Mouse (Mus musculus): Measurements from ENCODE around the gene Slc4a1. TPM values are rescaled to one million over a fixed set of nuclear protein-coding genes. Genes with fewer than 3 reads are reported as not detected.

The Slc4a1 gene
- polyA plus RNA-seq (2012; rRNA removed; ENCODE audit: low replicate concordance): 0.08 and 0.10 TPM in 2 replicates

DNA sequence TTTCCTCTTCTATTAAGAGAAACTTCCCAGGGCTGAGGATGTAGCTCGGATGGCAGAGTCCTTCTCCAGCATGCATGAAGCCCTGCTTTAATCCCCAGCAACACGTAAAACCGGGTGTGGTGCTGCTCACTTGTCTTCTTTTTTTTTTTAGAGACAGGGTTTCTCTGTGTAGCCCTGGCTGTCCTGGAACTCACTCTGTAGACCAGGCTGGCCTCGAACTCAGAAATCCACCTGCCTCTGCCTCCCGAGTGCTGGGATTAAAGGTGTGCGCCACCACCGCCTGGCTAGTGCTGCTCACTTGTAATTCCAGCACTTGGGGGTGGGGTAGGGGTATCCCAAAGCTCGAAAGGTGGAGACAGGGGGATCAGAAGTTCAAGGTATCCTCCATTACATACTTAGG, at the start of gene Slc4a1:
Gene Slc4a1, minus strand, starts transcription at position 101 of the 400 bp plus-strand sequence.

DNA sequence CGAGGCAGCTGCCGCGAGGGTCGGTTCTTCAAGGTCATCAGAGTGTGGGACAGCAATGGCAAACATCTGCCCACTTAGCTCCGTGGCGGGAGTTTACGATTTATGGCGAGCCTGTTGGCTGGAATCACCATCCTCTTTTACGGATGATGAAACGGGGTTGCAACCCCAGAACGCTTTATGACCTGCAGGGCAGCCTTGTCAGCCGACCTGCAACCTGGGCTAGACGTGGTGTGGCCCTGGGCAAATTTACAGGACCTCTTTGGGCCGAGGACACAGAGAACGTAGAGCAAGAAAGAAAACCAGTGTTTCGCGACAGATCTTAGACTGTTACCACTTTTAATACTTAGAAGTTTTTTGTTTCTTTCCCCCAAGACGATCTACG, 41.8 kb upstream of the Slc4a1 start, which contains the start of gene Slc25a39:
Gene Slc25a39, minus strand, starts transcription at position 113 of the 382 bp plus-strand sequence.

DNA sequence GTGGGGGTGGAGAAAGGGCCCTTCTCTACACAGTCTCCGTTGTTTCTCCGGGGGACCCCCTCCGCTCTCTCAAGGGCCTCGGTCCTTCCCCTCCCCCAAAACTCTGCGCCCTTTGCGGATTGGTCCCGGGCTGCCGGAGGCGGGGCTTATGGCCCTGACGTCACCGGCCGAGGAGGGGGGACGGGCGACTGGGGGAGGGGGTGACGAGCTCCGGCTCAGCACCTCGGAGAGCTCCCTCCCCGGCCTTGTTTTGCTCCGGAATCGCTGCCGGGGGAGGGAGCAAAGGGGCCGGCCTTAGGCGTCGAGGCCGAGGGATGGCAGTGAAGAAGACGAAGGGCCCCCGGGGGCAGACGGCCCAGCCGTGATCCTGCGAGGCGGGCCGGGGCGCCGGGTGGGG, 27.2 kb upstream of the Slc4a1 start, which contains the start of gene Rundc3a:
Gene Rundc3a, plus strand, starts transcription at position 166 of the 397 bp plus-strand sequence.

DNA sequence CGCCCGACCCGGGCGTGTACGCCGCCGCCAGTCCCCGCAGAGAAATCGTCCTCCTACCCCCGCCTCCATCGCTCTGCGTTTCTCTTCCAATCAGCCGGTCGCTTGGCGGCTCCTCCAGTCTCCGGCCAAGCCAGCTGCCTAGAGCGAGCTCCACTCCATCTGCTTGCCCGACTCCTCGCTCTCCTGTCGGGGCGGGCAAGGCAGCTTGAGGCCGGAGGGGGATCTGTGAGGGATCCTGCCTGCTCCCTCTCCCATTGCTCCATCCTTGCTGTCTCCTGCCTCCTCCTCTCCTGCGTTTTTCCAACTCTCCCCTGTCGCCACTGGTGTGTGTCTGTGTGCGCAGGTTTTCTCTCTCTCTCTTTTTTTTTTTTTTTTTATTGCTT, 46.6 kb downstream of the Slc4a1 start, which contains the start of gene Ubtf:
Gene Ubtf, minus strand, starts transcription at position 333 of the 383 bp plus-strand sequence.

Other genes with a start within 250 kb of the Slc4a1 start
- gene Nags, start 220.7 kb downstream of the Slc4a1 start, polyA plus RNA-seq (2012; rRNA removed; ENCODE audit: low replicate concordance): not detected in 2 replicates
- gene Tmem101, start 209.8 kb downstream of the Slc4a1 start, polyA plus RNA-seq (2012; rRNA removed; ENCODE audit: low replicate concordance): 18.7 and 31.1 TPM in 2 replicates
- 47.8 and 68.5 TPM in 2 replicates for gene Lsm12, start 180.9 kb downstream of the Slc4a1 start, polyA plus RNA-seq (2012; rRNA removed; ENCODE audit: low replicate concordance)
- gene G6pc3, start 176.6 kb downstream of the Slc4a1 start, polyA plus RNA-seq (2012; rRNA removed; ENCODE audit: low replicate concordance): 111 and 119 TPM in 2 replicates
- gene Hdac5, start 136.0 kb downstream of the Slc4a1 start, polyA plus RNA-seq (2012; rRNA removed; ENCODE audit: low replicate concordance): 96.1 and 120 TPM in 2 replicates
- gene BC030867, start 117.3 kb downstream of the Slc4a1 start, polyA plus RNA-seq (2012; rRNA removed; ENCODE audit: low replicate concordance): 0.63 and 4.8 TPM in 2 replicates
- 0.36 and 0.50 TPM in 2 replicates for gene Asb16, start 97.5 kb downstream of the Slc4a1 start, polyA plus RNA-seq (2012; rRNA removed; ENCODE audit: low replicate concordance)
- 64.4 and 68.1 TPM in 2 replicates for gene Tmub2, start 81.3 kb downstream of the Slc4a1 start, polyA plus RNA-seq (2012; rRNA removed; ENCODE audit: low replicate concordance)
- 30.8 and 53.3 TPM in 2 replicates for gene Atxn7l3, start 69.6 kb downstream of the Slc4a1 start, polyA plus RNA-seq (2012; rRNA removed; ENCODE audit: low replicate concordance)
- gene Ubtf, start 46.5 kb downstream of the Slc4a1 start, polyA plus RNA-seq (2012; rRNA removed; ENCODE audit: low replicate concordance): 21.4 and 45.7 TPM in 2 replicates
- gene Rundc3a, start 27.2 kb upstream of the Slc4a1 start, polyA plus RNA-seq (2012; rRNA removed; ENCODE audit: low replicate concordance): 0.83 and 3.7 TPM in 2 replicates
- gene Slc25a39, start 41.7 kb upstream of the Slc4a1 start, polyA plus RNA-seq (2012; rRNA removed; ENCODE audit: low replicate concordance): 493 and 498 TPM in 2 replicates
- 332 and 384 TPM in 2 replicates for gene Grn, start 64.1 kb upstream of the Slc4a1 start, polyA plus RNA-seq (2012; rRNA removed; ENCODE audit: low replicate concordance)
- gene Fam171a2, start 81.5 kb upstream of the Slc4a1 start, polyA plus RNA-seq (2012; rRNA removed; ENCODE audit: low replicate concordance): 10.4 and 71.8 TPM in 2 replicates
- 5.7 and 10.0 TPM in 2 replicates for gene Itga2b, start 103.9 kb upstream of the Slc4a1 start, polyA plus RNA-seq (2012; rRNA removed; ENCODE audit: low replicate concordance)
- gene Gpatch8, start 190.2 kb upstream of the Slc4a1 start, polyA plus RNA-seq (2012; rRNA removed; ENCODE audit: low replicate concordance): 12.9 and 19.4 TPM in 2 replicates
- 3.0 and 6.1 TPM in 2 replicates for gene Gm11627, start 213.3 kb upstream of the Slc4a1 start, polyA plus RNA-seq (2012; rRNA removed; ENCODE audit: low replicate concordance)
- 14.0 and 112 TPM in 2 replicates for gene Fzd2, start 238.2 kb upstream of the Slc4a1 start, polyA plus RNA-seq (2012; rRNA removed; ENCODE audit: low replicate concordance)

Measured in subcutaneous adipose tissue, adult 2 months (tissue).